Mouse (Mus musculus): Measurements from ENCODE around the gene Ppp4r2. TPM values are rescaled to one million over a fixed set of nuclear protein-coding genes. Genes with fewer than 3 reads are reported as not detected.
A peak's percentile ranks its signal among the peaks of the same experiment; 100 is the strongest.

The Ppp4r2 gene
- total RNA-seq, 2 experiments from 2014 or later: 71.3 to 80.3 TPM

- DNase-seq (ENCODE audit: low spot score in 2 of 2): no peak
- intact Hi-C loops (cut with DNase I): loop anchor here (5.0 to 10.0 kb wide), 2 partner anchors 1076 to 1224 kb away; no protein-coding TSS in a partner anchor
Observed at GRCm38 (mm10) chr6:100878546-100878945, 45.1 kb downstream of the Ppp4r2 start.

GRCm38 (mm10) chr6:100879607-100880006 lies 46.2 kb downstream of the Ppp4r2 start:
- DNase-seq (ENCODE audit: low spot score in 2 of 2): no peak
- intact Hi-C loops (cut with DNase I): loop anchor here (5.0 to 10.0 kb wide), 3 partner anchors 655 to 1225 kb away; no protein-coding TSS in a partner anchor

- intact Hi-C loops (cut with DNase I): loop anchor here (1.0 to 10.0 kb wide), 3 partner anchors 316 to 653 kb away; no protein-coding TSS in a partner anchor
- no peak for DNase-seq (ENCODE audit: low spot score in 2 of 2)
Observed at GRCm38 (mm10) chr6:100881657-100882056, 48.2 kb downstream of the Ppp4r2 start.

DNA sequence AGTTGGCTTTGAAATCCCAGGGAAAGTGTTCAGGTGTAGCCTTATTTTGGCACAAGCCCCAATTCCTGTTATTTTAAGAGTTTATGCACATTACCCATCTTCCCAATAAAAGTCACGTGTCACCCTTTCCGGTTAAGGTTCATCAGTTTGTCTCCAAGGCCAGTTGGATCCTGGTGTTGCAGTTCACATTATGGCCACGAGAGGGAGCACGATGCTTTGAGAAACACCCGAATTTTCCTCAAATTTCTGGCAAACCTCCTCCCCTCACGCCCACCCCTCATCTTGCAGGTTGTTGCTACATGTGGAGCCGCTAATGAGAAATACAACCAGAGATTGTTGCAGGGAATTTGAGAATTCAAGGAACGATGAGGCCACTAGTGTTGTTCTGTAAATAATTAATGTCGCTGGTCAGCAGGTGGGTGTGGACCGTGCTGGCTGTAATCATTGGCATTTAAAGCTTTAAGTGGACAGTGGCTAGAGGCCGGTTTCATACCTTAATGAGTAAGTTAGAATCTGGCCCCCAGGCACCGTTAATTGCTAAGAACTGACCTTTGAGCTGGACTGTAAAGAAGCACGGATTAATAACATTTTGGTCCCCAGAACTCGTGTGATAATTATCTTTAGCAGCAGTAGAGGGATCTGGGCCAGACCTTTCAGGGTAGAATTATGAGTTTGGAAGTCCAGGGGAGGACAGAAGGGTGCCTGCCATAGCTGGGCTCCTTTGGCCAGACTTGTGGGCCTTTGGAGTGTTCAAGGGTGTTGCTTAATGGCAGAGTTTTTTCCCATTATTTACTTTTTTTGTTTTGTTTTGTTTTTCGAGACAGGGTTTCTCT lies 49.2 kb downstream of the Ppp4r2 start:
- peak; percentile 67 to 72 for DNase-seq (ENCODE audit: low spot score in 2 of 2)
- intact Hi-C loops (cut with DNase I): loop anchor here (1.0 to 10.0 kb wide), 3 partner anchors 315 to 652 kb away; no protein-coding TSS in a partner anchor

DNA sequence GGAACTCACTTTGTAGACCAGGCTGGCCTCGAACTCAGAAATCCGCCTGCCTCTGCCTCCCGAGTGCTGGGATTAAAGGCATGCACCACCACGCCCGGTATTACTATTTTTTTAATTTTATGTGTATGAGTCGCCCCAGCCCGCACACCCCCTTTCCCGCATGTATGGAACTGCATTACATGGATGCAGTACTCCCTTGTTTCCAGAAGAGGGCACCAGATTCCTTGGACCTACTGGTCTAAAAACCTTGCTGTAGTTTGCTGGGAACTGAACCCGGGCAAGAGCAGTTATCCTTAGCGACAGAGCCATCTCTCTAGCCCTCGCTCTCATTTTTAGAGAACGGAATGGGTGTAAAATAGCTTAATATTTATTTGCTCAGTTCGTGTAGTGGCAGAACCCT lies 49.8 kb downstream of the Ppp4r2 start:
- intact Hi-C loops (cut with DNase I): loop anchor here (2.0 to 10.0 kb wide), 2 partner anchors 376 to 652 kb away; no protein-coding TSS in a partner anchor
- no peak for DNase-seq (ENCODE audit: low spot score in 2 of 2)

DNA sequence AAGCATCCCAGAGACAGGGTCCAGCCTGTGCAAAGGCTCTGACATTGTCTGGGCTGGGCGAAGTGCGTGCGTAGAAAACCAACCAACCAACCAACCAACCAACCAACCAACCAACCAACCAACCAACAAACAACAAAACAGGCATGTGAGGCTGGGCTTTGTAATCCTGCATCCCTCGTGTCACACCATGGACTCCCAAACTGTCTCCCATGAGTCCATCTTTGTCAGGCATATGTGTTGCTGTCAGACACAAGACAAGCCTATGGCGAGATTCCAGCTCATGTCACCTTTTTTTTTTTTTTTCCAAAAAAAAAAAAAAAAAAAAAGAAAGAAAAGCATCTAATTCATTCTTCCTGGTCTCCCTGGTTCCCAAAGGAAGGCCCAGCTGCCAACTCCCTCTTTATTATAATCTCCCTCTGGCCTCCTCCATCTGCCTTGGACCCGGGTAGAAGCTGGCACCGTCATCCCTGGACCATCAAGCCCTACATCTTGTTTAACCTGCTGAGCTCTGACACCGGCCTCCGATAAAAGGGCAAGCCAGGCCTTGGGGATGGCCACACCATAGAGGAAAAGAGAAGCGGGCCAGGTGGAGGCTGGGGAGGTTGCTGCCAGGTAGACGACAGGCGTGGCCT lies 51.3 kb downstream of the Ppp4r2 start:
- intact Hi-C loops (cut with DNase I): loop anchor here (5.0 to 10.0 kb wide), 2 partner anchors 650 to 733 kb away; no protein-coding TSS in a partner anchor
- DNase-seq (ENCODE audit: low spot score in 2 of 2): no peak

GRCm38 (mm10) chr6:100885376-100885775 lies 52.0 kb downstream of the Ppp4r2 start:
- intact Hi-C loops (cut with DNase I): loop anchor here (5.0 to 10.0 kb wide), 2 partner anchors 649 to 732 kb away; no protein-coding TSS in a partner anchor
- peak in 1 of 2 experiments; percentile 37 for DNase-seq (ENCODE audit: low spot score in 2 of 2)

- no peak for DNase-seq (ENCODE audit: low spot score in 2 of 2)
- intact Hi-C loops (cut with DNase I): loop anchor here (5.0 to 10.0 kb wide), 2 partner anchors 648 to 730 kb away; no protein-coding TSS in a partner anchor
Observed at GRCm38 (mm10) chr6:100887012-100887411, 53.6 kb downstream of the Ppp4r2 start.

GRCm38 (mm10) chr6:100889340-100889739 lies 55.9 kb downstream of the Ppp4r2 start:
- intact Hi-C loops (cut with DNase I): loop anchor here (5.0 to 10.0 kb wide), 2 partner anchors 645 to 728 kb away; no protein-coding TSS in a partner anchor
- no peak for DNase-seq (ENCODE audit: low spot score in 2 of 2)

- intact Hi-C loops (cut with DNase I): no loop called here
- peak in 1 of 2 experiments; percentile 19 for DNase-seq (ENCODE audit: low spot score in 2 of 2)
Observed at GRCm38 (mm10) chr6:100892489-100892888, 59.1 kb downstream of the Ppp4r2 start.

- intact Hi-C loops (cut with DNase I): no loop called here
- no peak for DNase-seq (ENCODE audit: low spot score in 2 of 2)
Observed at GRCm38 (mm10) chr6:100893073-100893472, 59.7 kb downstream of the Ppp4r2 start.

DNA sequence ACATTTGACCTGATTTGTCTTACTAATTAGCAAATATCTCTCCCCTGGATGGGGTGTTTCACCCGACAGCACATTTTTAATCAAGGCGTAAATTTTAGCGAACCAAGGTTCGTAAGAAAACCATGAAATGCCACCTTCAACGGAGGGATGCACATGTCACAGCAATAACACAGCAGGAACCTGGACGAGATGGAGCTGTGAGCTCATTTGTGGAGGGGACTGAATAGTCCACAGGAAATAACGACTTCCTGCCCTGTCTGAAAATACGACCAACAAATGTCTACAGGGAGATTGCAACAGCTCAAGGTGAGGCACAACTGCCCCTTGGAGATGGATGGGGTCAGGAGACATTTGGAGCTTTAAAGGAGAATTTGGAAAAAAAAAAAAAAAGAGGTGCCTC lies 61.8 kb downstream of the Ppp4r2 start:
- intact Hi-C loops (cut with DNase I): no loop called here

DNA sequence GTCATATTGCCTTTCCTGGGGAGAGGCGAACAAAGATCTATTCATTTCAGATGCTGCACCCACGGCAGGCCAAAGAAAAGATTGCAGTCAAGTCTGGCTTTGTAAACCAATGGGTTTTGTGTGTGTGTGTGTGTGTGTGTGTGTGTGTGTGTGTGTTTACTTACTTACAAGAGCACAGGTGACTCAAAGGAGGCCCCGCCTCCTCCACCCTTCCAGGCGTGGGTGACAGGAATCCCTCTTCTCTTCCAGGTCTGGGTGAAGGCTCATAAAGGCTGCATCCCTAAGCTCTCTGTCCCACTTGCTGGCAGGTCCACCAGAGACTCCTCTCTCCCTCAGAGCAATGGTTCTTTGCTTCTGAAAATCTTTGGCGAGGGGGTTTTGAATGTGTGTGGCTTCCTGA lies 63.5 kb downstream of the Ppp4r2 start:
- intact Hi-C loops (cut with DNase I): no loop called here
- no peak for DNase-seq (ENCODE audit: low spot score in 2 of 2)

More for the DNA sequence above, 61.8 kb downstream of the Ppp4r2 start:
- DNase-seq (ENCODE audit: low spot score in 2 of 2): no peak

GRCm38 (mm10) chr6:100904463-100904862 lies 71.0 kb downstream of the Ppp4r2 start:
- DNase-seq (ENCODE audit: low spot score in 2 of 2): no peak
- intact Hi-C loops (cut with DNase I): no loop called here

- intact Hi-C loops (cut with DNase I): no loop called here
- no peak for DNase-seq (ENCODE audit: low spot score in 2 of 2)
Observed at GRCm38 (mm10) chr6:100910136-100910675, 76.8 kb downstream of the Ppp4r2 start.

Other genes with a start within 250 kb of the Ppp4r2 start
- 1 to 10 TPM; 5.3 to 6.1 TPM for gene Shq1, start 162.5 kb upstream of the Ppp4r2 start, total RNA-seq (2021)
- 1 to 10 TPM; 1.3 to 1.7 TPM for gene Gxylt2, start 128.9 kb upstream of the Ppp4r2 start, total RNA-seq (2021)